Mouse (Mus musculus): ENCODE data around the gene Myog. TPM values are rescaled to one million over a fixed set of nuclear protein-coding genes. Genes with fewer than 3 reads are reported as not detected.

The Myog gene
- polyA plus RNA-seq, 1 experiment from 2014 or later: 1.4 TPM

- H3K36me3 ChIP-seq (ENCODE audit: control insufficient read depth, insufficient read depth, low read length): no peaks in the 10 kb centered on the region
- no peak overlapping the region for H3K9ac ChIP-seq (ENCODE audit: low read depth, low read length)
- no peaks in the 10 kb centered on the region for H3K9me3 ChIP-seq (ENCODE audit: control insufficient read depth, low read length)
- no peak overlapping the region for H3K27ac ChIP-seq (ENCODE audit: low read depth, low read length)
- H3K4me1 ChIP-seq (ENCODE audit: control insufficient read depth, insufficient read depth, low read length): peaks cover 7% of the 10 kb centered on the region; the same call in 1 of the 2 replicates
- H3K27me3 ChIP-seq (ENCODE audit: control insufficient read depth, insufficient read depth, low read length): no peaks in the 10 kb centered on the region; the same call in 1 of the 2 replicates
- no peak overlapping the region for H3K4me3 ChIP-seq (ENCODE audit: low read length)
- no peak overlapping the region for H3K4me2 ChIP-seq (replicated peaks; ENCODE audit: low read depth, low read length)
- no peak for ATAC-seq (ENCODE audit: low FRiP score, low TSS enrichment)
- WGBS: 76% methylated on average over 6 of the region's 6 CpGs
Measured at GRCm38 (mm10) chr1:134322591-134322990, 32.8 kb downstream of the Myog start.

GRCm38 (mm10) chr1:134326841-134327346, 37.1 kb downstream of the Myog start:
- Histone ChIP-seq H3K4me2 (replicated peaks; ENCODE audit: low read depth, low read length) (no peak overlapping the region), H3K27me3 (ENCODE audit: control insufficient read depth, insufficient read depth, low read length) (no peaks in the 10 kb centered on the region; the same call in 1 of the 2 replicates), H3K36me3 (ENCODE audit: control insufficient read depth, insufficient read depth, low read length) (no peaks in the 10 kb centered on the region), H3K27ac (ENCODE audit: low read depth, low read length) (no peak overlapping the region), H3K4me1 (ENCODE audit: control insufficient read depth, insufficient read depth, low read length) (no peaks in the 10 kb centered on the region), H3K9me3 (ENCODE audit: control insufficient read depth, low read length) (no peaks in the 10 kb centered on the region), H3K9ac (ENCODE audit: low read depth, low read length) (no peak overlapping the region), H3K4me3 (ENCODE audit: low read length) (no peak overlapping the region)
- WGBS: 92% methylated on average over 12 of the region's 12 CpGs
- no peak for ATAC-seq (ENCODE audit: low FRiP score, low TSS enrichment)

GRCm38 (mm10) chr1:134331879-134332635, 42.3 kb downstream of the Myog start:
- WGBS: 57% methylated on average over 20 of the region's 20 CpGs
- H3K27ac ChIP-seq (ENCODE audit: low read depth, low read length): no peak overlapping the region
- ATAC-seq (ENCODE audit: low FRiP score, low TSS enrichment): peak; percentile 25; the same call in 1 of the 2 replicates

GRCm38 (mm10) chr1:134332770-134333271, 43.0 kb downstream of the Myog start, which contains the start of gene Ppfia4:
Ppfia4 (minus strand) TSS chr1:134332928.
- H3K27ac ChIP-seq (ENCODE audit: low read depth, low read length): no peak within 1 kb of the TSS

More at GRCm38 (mm10) chr1:134331879-134332635, 42.3 kb downstream of the Myog start:
- no peak overlapping the region for H3K9ac ChIP-seq (ENCODE audit: low read depth, low read length)
- H3K27me3 ChIP-seq (ENCODE audit: control insufficient read depth, insufficient read depth, low read length): no peaks in the 10 kb centered on the region
- no peak overlapping the region for H3K4me2 ChIP-seq (replicated peaks; ENCODE audit: low read depth, low read length)
- no peaks in the 10 kb centered on the region for H3K9me3 ChIP-seq (ENCODE audit: control insufficient read depth, low read length)
- no peak overlapping the region for H3K4me3 ChIP-seq (ENCODE audit: low read length)
- H3K36me3 ChIP-seq (ENCODE audit: control insufficient read depth, insufficient read depth, low read length): no peaks in the 10 kb centered on the region
- 0 out of 2 replicates have a peak, but pooled peaks cover 3% of the 10 kb centered on the region for H3K4me1 ChIP-seq (ENCODE audit: control insufficient read depth, insufficient read depth, low read length)

GRCm38 (mm10) chr1:134333371-134334110, 43.8 kb downstream of the Myog start:
- Histone ChIP-seq H3K9ac (ENCODE audit: low read depth, low read length) (no peak overlapping the region), H3K27ac (ENCODE audit: low read depth, low read length) (no peak overlapping the region), H3K4me2 (replicated peaks; ENCODE audit: low read depth, low read length) (no peak overlapping the region), H3K4me1 (ENCODE audit: control insufficient read depth, insufficient read depth, low read length) (0 out of 2 replicates have a peak, but pooled peaks cover 3% of the 10 kb centered on the region), H3K4me3 (ENCODE audit: low read length) (no peak overlapping the region), H3K27me3 (ENCODE audit: control insufficient read depth, insufficient read depth, low read length) (no peaks in the 10 kb centered on the region), H3K9me3 (ENCODE audit: control insufficient read depth, low read length) (no peaks in the 10 kb centered on the region), H3K36me3 (ENCODE audit: control insufficient read depth, insufficient read depth, low read length) (no peaks in the 10 kb centered on the region)
- no peak for ATAC-seq (ENCODE audit: low FRiP score, low TSS enrichment)
- WGBS: 86% methylated on average over 10 of the region's 10 CpGs

More at GRCm38 (mm10) chr1:134332770-134333271, 43.0 kb downstream of the Myog start, which contains the start of gene Ppfia4:
- Histone ChIP-seq H3K27me3 (ENCODE audit: control insufficient read depth, insufficient read depth, low read length) (no peaks in the 10 kb centered on the region), H3K4me1 (ENCODE audit: control insufficient read depth, insufficient read depth, low read length) (0 out of 2 replicates have a peak, but pooled peaks cover 3% of the 10 kb centered on the region), H3K4me2 (replicated peaks; ENCODE audit: low read depth, low read length) (no peak within 1 kb of the TSS), H3K9ac (ENCODE audit: low read depth, low read length) (no peak within 1 kb of the TSS), H3K36me3 (ENCODE audit: control insufficient read depth, insufficient read depth, low read length) (no peaks in the 10 kb centered on the region), H3K9me3 (ENCODE audit: control insufficient read depth, low read length) (no peaks in the 10 kb centered on the region), H3K4me3 (ENCODE audit: low read length) (no peak within 1 kb of the TSS)
- peak; percentile 24; the same call in 1 of the 2 replicates for ATAC-seq (ENCODE audit: low FRiP score, low TSS enrichment)
- 56% methylated on average over 13 of the region's 13 CpGs for WGBS

DNA sequence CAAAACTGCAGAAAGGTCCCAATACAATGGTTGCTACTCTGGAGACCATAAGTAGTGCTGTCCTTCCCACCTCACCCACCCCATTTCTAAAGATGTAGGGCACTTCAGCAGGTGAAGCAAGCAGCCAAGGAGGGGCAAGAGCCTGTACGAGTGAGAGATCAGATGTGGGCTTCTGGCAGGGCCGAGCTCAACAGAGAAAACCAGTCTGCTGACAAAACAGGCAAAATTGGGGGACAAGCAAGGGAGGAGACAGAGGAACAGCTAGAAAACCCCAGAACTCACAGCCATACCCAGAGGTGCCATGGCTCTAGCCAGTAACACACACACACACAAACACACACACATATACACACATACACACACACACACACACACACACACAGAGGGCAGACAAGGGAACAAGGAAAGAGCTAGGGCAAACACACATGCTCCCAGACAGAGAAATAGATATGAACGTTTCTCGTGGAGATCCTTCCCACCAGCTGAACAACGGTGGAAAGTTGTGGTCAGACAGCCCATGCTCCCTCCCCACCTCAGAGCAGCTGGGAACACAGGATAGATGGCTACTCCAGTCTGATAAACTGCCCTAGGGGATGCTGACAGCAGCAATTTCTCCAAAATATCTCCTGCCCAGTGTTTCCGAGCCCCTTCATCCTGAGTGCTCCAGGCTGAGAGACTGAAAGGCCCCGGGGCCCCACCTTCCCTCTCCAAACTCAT, 44.5 kb downstream of the Myog start:
- Histone ChIP-seq H3K9ac (ENCODE audit: low read depth, low read length) (no peak overlapping the region), H3K4me3 (ENCODE audit: low read length) (no peak overlapping the region), H3K36me3 (ENCODE audit: control insufficient read depth, insufficient read depth, low read length) (no peaks in the 10 kb centered on the region), H3K4me2 (replicated peaks; ENCODE audit: low read depth, low read length) (no peak overlapping the region), H3K27me3 (ENCODE audit: control insufficient read depth, insufficient read depth, low read length) (no peaks in the 10 kb centered on the region), H3K4me1 (ENCODE audit: control insufficient read depth, insufficient read depth, low read length) (0 out of 2 replicates have a peak, but pooled peaks cover 3% of the 10 kb centered on the region), H3K27ac (ENCODE audit: low read depth, low read length) (no peak overlapping the region), H3K9me3 (ENCODE audit: control insufficient read depth, low read length) (no peaks in the 10 kb centered on the region)
- WGBS: 70% methylated on average over 7 of the region's 7 CpGs
- no peak for ATAC-seq (ENCODE audit: low FRiP score, low TSS enrichment)

DNA sequence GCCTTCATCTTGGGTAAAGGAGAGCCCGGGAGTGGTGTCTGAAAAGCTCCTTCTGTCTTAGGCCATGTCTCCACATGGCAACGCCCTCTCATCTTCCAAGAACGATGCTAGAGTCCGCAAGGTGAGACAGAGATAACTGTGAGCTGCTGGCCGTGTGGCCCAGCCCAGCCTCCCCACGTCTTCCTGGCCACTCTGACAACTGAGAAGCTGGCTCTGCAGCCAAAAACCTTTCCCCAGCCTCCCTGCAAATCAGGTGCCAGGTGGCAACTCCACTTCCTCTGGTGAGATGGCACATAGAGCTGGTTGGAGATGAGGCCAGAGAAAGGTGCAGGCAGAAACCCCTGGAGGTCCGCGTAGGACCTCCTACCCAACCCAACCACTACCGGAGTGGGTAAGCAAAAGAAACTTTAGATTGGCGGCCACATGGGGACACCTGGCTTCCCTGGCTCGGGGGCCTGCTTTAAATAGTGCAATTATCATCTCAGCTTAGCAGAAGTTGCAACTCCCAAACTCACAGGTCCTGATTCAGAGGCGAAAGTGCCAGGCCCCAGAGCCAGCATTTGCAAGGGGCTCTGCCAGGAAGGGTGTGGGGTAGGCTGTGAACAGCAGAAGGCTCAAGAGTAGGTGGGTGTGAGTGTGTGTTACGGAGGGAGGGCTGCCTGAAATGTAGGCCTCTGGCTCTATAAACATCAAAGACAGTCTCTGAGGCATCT, 45.6 kb downstream of the Myog start:
- ATAC-seq (ENCODE audit: low FRiP score, low TSS enrichment): no peak
- 0 out of 2 replicates have a peak, but pooled peaks cover 3% of the 10 kb centered on the region for H3K4me1 ChIP-seq (ENCODE audit: control insufficient read depth, insufficient read depth, low read length)
- no peaks in the 10 kb centered on the region for H3K27me3 ChIP-seq (ENCODE audit: control insufficient read depth, insufficient read depth, low read length)
- 70% methylated on average over 13 of the region's 13 CpGs for WGBS
- H3K9ac ChIP-seq (ENCODE audit: low read depth, low read length): no peak overlapping the region
- no peak overlapping the region for H3K4me2 ChIP-seq (replicated peaks; ENCODE audit: low read depth, low read length)
- no peak overlapping the region for H3K4me3 ChIP-seq (ENCODE audit: low read length)
- no peak overlapping the region for H3K27ac ChIP-seq (ENCODE audit: low read depth, low read length)
- no peaks in the 10 kb centered on the region for H3K36me3 ChIP-seq (ENCODE audit: control insufficient read depth, insufficient read depth, low read length)
- H3K9me3 ChIP-seq (ENCODE audit: control insufficient read depth, low read length): no peaks in the 10 kb centered on the region

Measured in kidney, embryonic 14.5 days (tissue).